Mouse (Mus musculus) left cerebral cortex, postnatal 14 days (tissue): Measurements from ENCODE around the gene Olfr1082. TPM values are rescaled to one million over a fixed set of nuclear protein-coding genes. Genes with fewer than 3 reads are reported as not detected.
"Not testable (repeated sequence)": the region's sequence is repeated elsewhere in the genome, so short reads cannot be mapped to it uniquely, and the experiment has no call there.

ENCODE experiments used
- DNase-seq, 2 experiments: peaks; one replicate each; pipeline ENCODE4 v3.0.0; 2021 to 2022; ENCODE audit warnings: low spot score in 2 of 2, mixed read lengths in 1 of 2
- intact Hi-C: fragments of 180-260 bp; cut with DNase I; formaldehyde crosslinking; loops from one replicate; pipeline ENCODE4 v1.15.1; 2025
- long read RNA-seq, 2 experiments: library from polyadenylated mRNA; stranded (forward); transcript quantifications; one replicate each; pipeline ENCODE4 v2.0.0; 2021
- total RNA-seq, 2 experiments: library from RNA; stranded (reverse); gene quantifications; 2 replicates each; pipeline ENCODE4 v1.2.3; 2021

The Olfr1082 gene
- not detected for total RNA-seq
- long read RNA-seq, experiment 1 = 0 reads
- long read RNA-seq, experiment 2 = 0 reads

- DNase-seq, intact Hi-C loops: not testable (repeated sequence)
Measured at GRCm38 (mm10) chr2:86598866-86599265, at the start of gene Olfr1082. TSS of gene Olfr1082 (minus strand) at chr2:86598966.

GRCm38 (mm10) chr2:86639625-86640024 is 40.9 kb upstream of the Olfr1082 start, which contains the start of gene Olfr1084:
TSS of gene Olfr1084 (minus strand) at chr2:86639725.
- DNase-seq, intact Hi-C loops: not testable (repeated sequence)

GRCm38 (mm10) chr2:86558135-86558534 is 40.6 kb downstream of the Olfr1082 start, which contains the start of gene Olfr1080:
TSS of gene Olfr1080 (minus strand) at chr2:86558235.
- intact Hi-C loops, DNase-seq: not testable (repeated sequence)

Other genes with a start within 250 kb of the Olfr1082 start
- not detected for gene Olfr1055, start 248.7 kb downstream of the Olfr1082 start, total RNA-seq
- gene Olfr1056, start 236.5 kb downstream of the Olfr1082 start, total RNA-seq = not detected
- gene Olfr1057, start 220.6 kb downstream of the Olfr1082 start, total RNA-seq = not detected
- not detected for gene Olfr1058, start 210.4 kb downstream of the Olfr1082 start, total RNA-seq
- gene Olfr1061, start 184.9 kb downstream of the Olfr1082 start, total RNA-seq = not detected
- not detected for gene Olfr1062, start 172.2 kb downstream of the Olfr1082 start, total RNA-seq
- not detected for gene Olfr1065, start 148.4 kb downstream of the Olfr1082 start, total RNA-seq
- gene Olfr1066, start 142.7 kb downstream of the Olfr1082 start, total RNA-seq = not detected
- gene Olfr228, start 111.6 kb downstream of the Olfr1082 start, total RNA-seq = not detected
- gene Olfr1076, start 90.5 kb downstream of the Olfr1082 start, total RNA-seq = not detected
- not detected for gene Olfr1079, start 56.5 kb downstream of the Olfr1082 start, total RNA-seq
- gene Olfr1080, start 40.7 kb downstream of the Olfr1082 start, total RNA-seq = not detected
- gene Olfr1084, start 40.8 kb upstream of the Olfr1082 start, total RNA-seq = not detected
- gene Olfr1085, start 63.1 kb upstream of the Olfr1082 start, total RNA-seq = not detected
- not detected for gene Olfr1086, start 81.1 kb upstream of the Olfr1082 start, total RNA-seq
- gene Olfr1087, start 99.4 kb upstream of the Olfr1082 start, total RNA-seq = not detected
- gene Olfr1089, start 134.7 kb upstream of the Olfr1082 start, total RNA-seq = not detected
- gene Olfr1090, start 160.0 kb upstream of the Olfr1082 start, total RNA-seq = not detected
- not detected for gene Olfr1093, start 183.5 kb upstream of the Olfr1082 start, total RNA-seq
- gene Olfr141, start 211.1 kb upstream of the Olfr1082 start, total RNA-seq = not detected
- not detected for gene Olfr1094, start 225.7 kb upstream of the Olfr1082 start, total RNA-seq